Mouse (Mus musculus) stomach, embryonic 14.5 days (tissue): Measurements from ENCODE around the gene Ppp2ca. TPM values are rescaled to one million over a fixed set of nuclear protein-coding genes. Genes with fewer than 3 reads are reported as not detected.
A peak's percentile ranks its signal among the peaks of the same experiment; 100 is the strongest.

Source experiments
- microRNA-seq: library from miRNA; unstranded; fragments of <30 nt; microRNA quantifications from one replicate; pipeline ENCODE4, GENCODE M21; 2016
- polyA plus RNA-seq: library from polyadenylated mRNA; unstranded; fragments of >200 nt; fragmentation: Nextera tagmentation; extraction: Ambion mirVana; gene quantifications from 2 replicates; pipeline ENCODE4 v1.2.1, GENCODE M21; 2014

Gene Ppp2ca
- polyA plus RNA-seq, 1 experiment from 2014 or later: 88.3 TPM

Small RNA genes lying within 50 kb of the gene (microRNA-seq; reads per million reads assigned to microRNA genes)
- gene Gm24157: not detected
- 9.9 reads per million, percentile 20 among the genes with 10 or more reads in this experiment for gene Mir3061

Other genes with a start within 250 kb of the Ppp2ca start
- gene Jade2, start 241.0 kb upstream of the Ppp2ca start, polyA plus RNA-seq: 1.5 and 1.8 TPM in 2 replicates
- gene Cdkn2aipnl, start 131.0 kb upstream of the Ppp2ca start, polyA plus RNA-seq: 86.8 and 96.2 TPM in 2 replicates
- gene Ube2b, start 97.9 kb upstream of the Ppp2ca start, polyA plus RNA-seq: 152 and 155 TPM in 2 replicates
- gene Cdkl3, start 94.5 kb upstream of the Ppp2ca start, polyA plus RNA-seq: 9.3 TPM in 2 replicates
- not detected in 2 replicates for gene Olfr1373, start 46.8 kb downstream of the Ppp2ca start, polyA plus RNA-seq
- not detected in 2 replicates for gene Olfr1371, start 115.3 kb downstream of the Ppp2ca start, polyA plus RNA-seq
- gene Skp1a, start 133.3 kb downstream of the Ppp2ca start, polyA plus RNA-seq: 800 and 831 TPM in 2 replicates
- gene Tcf7, start 184.3 kb downstream of the Ppp2ca start, polyA plus RNA-seq: 4.4 and 5.3 TPM in 2 replicates